Mouse (Mus musculus) cerebellum, adult 9-10 months (tissue): ENCODE data around the gene Plcb3.

Experiments used
- DNase-seq: peaks from one replicate; pipeline ENCODE4 v3.0.0; 2022

Plcb3 gene

DNA sequence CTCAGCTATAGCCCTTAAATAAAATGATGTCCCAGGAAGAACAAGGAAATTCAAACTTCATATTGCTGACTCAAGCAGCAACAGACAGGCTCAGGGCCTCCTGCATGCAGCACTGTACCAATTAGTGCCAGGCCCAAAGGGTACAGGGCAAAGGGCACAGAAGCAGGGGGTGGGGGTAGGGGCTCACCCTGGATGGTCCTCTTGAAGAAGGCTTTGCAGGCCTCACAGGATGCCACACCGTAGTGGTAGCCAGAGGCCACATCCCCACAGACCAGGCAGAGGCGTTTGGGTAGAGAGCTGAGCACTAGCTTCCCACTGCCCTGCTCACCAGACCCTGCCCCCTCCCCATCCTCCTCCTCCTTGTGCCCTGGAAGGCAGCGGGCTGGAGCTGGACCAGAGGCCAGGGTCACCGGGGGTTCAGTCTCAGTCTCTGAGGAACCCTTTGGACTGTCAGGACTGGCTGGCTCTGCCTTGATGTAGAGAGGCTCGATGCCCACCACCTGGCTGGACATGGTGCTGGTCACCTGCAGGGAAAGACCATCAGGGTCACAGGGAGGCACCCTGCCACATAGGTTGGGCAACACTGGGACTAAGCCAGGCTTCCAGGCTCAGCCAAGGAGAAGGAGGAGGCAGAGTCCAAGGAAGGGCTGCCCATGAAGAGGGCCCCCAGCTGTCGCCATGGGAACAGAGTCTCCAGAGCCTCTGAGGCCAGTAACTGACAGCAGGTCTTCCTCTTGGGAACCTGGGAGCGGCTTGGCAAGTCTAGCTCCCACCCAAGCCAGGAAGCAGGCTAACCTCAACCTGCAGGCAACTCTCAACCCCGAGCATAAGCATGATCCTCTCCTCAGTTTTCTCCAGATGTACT lies 56.2 kb downstream of the Plcb3 start:
- DNase-seq: peak; percentile 81

DNA sequence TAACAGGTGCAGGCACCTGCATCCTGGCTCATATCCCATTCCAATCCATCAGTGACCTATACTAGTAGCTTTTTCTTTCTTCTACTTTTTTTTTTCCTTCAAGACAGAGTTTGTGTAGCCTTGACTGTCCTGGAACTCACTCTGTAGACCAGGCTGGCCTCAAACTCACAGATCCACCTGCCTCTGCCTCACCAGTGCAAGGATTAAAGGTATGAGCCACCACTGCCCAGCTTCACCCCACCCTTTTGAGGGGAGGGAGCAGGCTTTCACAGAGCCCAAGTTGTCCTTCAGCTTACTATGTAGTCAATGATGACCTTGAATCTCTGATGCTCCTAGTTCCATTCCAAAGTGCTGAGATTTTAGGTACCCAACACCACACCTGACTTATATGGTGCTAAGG lies 56.8 kb downstream of the Plcb3 start:
- DNase-seq: peak; percentile 48

DNA sequence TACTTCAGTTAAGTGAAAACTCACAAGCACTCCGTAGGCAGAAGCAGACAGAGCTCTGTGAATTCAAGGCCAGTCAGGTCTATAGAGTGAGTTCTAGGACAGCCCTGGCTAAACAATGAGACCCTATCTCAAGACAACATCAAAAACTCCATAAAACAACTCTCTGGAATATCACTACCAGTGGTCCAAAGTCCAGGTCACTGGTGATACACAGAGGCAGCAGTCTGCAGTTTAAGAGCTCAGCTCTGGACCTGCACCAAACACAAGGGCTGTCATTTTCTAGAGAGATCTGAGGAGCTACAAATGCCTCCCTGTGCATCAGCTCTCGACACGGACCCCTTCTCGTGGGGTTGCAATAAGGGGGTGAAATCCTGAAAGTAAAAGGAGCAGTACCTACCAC lies 57.9 kb downstream of the Plcb3 start:
- peak; percentile 33 for DNase-seq

DNA sequence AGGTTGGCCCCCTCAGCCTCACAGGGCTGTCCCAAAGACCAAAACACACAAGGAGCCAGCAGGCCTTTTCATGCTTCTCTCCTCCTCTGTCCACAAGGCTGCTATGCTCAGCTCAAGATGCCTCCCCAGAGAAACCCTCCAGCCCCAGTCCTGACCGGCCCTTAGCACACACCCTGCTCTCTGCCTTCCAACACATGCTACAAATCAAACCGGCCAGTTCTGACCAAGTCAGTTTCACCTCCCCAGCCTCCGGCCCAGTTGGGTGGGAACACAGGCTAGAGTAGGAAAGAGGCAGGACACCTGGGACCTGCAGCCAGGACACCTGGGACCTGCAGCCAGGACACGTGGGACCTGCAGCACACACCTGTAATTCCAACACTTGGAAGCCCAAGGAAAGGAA lies 59.8 kb downstream of the Plcb3 start:
- peak; percentile 26 for DNase-seq

DNA sequence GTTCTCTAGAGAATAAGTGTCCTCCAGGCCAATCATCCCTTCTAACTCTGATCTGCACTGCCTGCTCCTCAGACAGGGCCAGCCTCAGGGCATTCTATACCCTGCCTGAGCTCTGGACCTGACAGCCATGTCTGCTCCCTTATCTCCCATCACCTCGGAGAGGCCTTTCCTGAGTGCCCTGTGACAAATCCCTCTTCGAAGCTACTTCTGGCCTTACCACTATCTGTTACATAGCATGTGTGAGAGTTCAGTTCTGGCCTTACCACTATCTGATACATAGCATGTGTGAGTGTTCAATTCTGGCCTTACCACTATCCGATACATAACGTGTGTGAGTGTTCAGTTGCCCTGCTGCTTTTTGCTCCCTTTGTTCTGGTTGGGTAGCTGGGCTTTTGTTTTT lies 61.0 kb downstream of the Plcb3 start:
- DNase-seq: no peak

DNA sequence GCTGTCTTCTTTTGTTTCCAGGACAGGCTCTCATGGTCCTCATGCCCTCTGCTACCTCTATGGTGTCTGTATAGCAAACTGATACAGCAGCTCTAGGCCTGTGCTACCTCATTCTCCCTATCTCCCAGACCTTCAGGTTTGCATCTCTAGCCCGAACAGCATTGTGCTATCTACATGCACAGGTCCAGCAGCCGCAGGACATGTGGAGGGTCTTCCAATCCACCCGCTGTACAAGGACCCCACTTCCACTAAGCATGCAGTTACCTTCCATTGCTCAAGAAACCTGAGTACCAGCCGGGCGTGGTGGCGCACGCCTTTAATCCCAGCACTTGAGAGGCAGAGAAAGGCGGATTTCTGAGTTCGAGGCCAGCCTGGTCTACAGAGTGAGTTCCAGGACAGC lies 61.7 kb downstream of the Plcb3 start:
- peak; percentile 40 for DNase-seq

- DNase-seq: peak; percentile 38
Measured at GRCm38 (mm10) chr19:6913991-6914390, 62.3 kb downstream of the Plcb3 start.

GRCm38 (mm10) chr19:6913036-6913435 lies 63.2 kb downstream of the Plcb3 start:
- no peak for DNase-seq

- DNase-seq: peak; percentile 37
Measured at GRCm38 (mm10) chr19:6912205-6912970, 63.9 kb downstream of the Plcb3 start.

DNA sequence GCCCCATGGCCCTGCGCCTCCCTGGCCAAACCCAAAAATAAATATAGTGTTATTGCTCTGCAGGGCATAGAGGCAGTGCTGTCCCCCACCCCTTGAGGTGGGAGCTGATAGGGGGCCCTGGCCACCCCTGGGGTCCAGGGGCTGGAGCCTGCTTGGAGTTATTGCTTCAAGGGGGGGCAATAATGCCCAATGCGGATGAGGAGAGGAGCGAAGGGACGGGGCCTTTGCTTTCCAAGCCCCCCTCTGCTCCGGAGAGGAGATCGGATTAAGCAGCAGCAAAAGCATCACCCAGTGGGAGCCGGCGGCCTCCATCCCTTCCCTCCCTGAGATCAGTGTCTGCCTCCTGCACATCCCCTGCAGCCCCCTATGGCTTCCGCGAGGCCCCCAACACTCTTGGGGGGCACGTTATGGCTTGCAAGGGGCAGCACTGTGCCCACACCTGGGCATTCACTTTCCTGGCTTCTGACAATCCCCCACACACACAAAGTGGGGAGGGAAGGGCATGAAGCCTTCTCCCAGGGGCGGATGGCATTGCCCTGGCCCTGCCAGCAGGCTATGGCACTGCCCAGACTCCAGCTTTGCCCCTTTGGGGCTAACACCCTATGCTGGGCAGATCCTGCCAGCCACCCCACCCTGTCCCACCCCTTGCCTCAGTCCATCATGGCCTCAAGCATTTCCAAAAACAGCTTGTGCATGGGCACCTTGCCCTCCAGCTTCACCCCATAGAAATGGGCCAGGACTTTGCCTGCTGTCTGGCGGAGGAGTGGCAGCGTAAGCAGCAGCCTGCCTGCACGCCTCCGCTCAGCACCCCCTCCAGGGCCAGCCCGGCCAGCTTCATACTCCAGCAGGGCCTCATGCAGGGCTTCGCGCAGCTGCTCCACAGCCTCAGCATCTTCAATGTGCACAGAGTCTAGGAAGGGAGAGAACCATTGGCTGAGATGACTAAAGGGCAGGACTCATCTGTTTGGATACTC lies 64.9 kb downstream of the Plcb3 start:
- peak; percentile 59 for DNase-seq

DNA sequence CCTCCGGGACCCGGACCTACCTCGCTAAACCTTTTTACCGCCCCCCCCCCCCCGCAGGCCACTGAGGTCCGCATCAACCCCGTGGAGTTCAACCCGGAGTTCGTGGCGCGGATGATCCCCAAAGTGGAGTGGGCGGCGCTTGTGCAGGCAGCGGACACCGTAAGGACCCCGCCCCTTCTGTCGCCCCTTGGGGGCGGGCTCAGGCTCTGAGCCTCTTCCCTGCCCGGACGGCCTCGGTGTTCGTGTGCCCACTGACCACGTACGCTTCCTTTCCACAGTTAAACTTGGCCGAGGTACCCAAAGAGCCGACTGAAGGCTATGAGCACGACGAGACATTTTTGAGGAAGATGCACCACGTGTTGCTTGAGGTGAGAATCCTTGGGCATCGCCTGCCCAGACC lies 66.0 kb downstream of the Plcb3 start:
- peak; percentile 72 for DNase-seq

- DNase-seq: peak; percentile 90
Measured at GRCm38 (mm10) chr19:6909507-6910289, 66.6 kb downstream of the Plcb3 start, which contains the start of the genes Trmt112 and Prdx5. Trmt112 (plus strand) TSS chr19:6909698. Prdx5 (minus strand) TSS chr19:6910106.

GRCm38 (mm10) chr19:6909021-6909420 lies 67.2 kb downstream of the Plcb3 start:
- no peak for DNase-seq

GRCm38 (mm10) chr19:6907811-6908540 lies 68.3 kb downstream of the Plcb3 start:
- DNase-seq: peak; percentile 46

DNA sequence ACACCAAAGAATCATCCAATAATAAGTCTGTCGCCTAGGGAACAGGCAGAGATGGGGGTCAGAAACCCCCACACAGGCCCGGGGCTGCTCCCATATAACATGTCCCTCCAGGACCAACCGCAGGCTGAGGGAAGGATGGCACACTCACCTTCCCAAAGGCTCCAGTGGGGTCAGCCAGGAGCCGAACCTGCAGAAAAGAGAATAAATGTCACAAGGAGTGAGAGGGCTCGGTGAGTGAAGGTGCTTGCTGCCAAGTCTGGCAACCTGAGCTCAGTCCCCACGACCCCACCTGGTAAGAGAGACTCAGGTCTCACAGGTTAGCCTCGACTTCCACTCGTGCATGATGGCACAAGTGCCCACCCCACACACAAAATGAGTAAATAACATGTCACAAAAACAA lies 69.2 kb downstream of the Plcb3 start:
- peak; percentile 40 for DNase-seq

DNA sequence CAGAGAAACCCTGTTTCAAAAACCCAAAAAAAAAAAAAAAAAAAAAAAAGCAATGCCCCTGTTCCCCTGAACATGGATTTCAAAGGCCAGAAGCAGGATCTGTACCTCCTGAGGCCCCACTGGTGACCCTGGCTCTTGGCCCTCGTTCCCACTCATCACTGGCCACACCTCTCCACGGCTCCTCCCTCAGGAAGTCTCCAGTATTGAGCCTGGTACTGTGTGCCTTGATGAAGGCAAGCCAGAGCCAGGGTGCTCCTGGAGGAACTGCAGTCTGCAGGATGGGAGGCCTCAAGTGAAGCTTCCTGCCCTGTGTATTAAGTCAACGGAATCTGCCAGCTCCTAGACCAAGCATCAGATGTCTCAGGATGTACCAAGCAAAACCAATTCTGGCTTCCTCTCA lies 70.1 kb downstream of the Plcb3 start:
- peak; percentile 33 for DNase-seq

GRCm38 (mm10) chr19:6905498-6906159 lies 70.6 kb downstream of the Plcb3 start:
- DNase-seq: no peak

DNA sequence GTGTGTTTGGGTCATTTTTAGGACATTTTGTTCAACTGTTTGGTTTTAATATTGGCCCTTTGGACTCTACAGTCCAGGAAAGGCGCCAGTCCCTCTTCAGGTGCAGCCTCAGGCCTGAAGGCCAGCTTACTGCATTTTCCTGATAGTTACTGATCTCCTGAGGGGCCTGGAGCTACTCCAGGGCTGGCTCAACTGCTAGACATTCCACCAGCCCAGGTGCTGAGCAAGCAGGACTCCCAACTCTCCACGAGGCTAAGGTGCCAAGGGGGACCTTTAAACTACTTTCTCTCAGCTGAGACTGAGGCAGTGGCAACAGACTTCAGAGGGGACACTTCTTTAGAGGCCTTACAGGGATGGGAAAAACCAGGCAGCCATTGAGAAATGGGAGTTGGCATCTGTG lies 71.4 kb downstream of the Plcb3 start:
- DNase-seq: no peak

GRCm38 (mm10) chr19:6903031-6903430 lies 73.2 kb downstream of the Plcb3 start:
- no peak for DNase-seq
